Mouse (Mus musculus): ENCODE results near the gene Prkcsh. TPM values are rescaled to one million over a fixed set of nuclear protein-coding genes. Genes with fewer than 3 reads are reported as not detected.

Prkcsh gene
- 129 and 142 TPM in 2 replicates for polyA plus RNA-seq (2012; rRNA removed)

DNA sequence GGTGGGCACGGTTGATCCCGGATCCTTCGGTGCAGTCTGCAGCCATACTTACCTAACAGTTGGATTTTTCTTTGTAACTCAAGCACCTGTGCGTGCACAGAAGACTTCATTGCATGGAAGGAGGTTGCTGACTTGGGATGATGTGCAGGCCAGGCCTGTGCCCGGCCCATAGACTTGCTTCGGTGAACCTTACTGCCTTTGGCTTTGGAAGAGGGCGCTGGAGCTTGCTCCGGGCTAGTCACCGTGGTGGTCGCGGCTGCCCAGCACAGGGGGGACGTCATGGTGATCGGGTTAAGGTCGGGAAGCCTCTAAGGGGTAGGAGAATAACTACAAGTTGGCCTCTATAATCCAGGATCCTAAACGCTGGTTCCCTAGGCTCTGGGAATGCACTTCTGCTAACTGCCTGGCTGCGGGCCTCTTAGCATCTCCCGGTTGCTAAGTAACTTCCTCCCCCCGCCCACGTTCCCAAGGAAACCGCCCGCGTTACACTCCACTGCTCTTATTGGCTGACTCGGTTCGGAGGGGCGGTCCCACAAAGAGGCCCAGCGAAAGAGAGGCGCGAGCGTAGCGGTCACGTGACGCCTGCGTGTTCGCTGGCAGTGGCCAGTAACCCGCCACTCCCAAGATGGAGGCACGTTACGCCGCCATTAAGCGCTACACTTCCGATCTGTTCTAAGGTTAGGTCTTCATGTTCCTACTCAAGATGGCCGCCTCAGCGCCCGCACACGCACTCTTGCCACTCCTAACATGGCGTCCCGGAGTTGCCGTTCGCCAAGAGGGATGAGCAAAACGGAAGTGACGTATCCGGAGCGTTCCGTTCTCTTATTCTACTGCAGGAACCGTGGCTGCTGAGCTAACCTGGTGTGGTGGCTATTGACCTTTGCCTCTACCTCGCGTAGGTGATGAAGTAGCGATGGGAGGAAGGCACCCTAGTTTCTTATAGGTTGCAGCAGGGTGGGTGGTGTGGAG, at the start of gene Prkcsh, which contains the start of gene Ccdc151:
Gene Prkcsh (plus strand): TSS at position 613 of the 969 bp plus-strand sequence.
Gene Ccdc151 (minus strand): TSS at position 441 of the 969 bp plus-strand sequence.

DNA sequence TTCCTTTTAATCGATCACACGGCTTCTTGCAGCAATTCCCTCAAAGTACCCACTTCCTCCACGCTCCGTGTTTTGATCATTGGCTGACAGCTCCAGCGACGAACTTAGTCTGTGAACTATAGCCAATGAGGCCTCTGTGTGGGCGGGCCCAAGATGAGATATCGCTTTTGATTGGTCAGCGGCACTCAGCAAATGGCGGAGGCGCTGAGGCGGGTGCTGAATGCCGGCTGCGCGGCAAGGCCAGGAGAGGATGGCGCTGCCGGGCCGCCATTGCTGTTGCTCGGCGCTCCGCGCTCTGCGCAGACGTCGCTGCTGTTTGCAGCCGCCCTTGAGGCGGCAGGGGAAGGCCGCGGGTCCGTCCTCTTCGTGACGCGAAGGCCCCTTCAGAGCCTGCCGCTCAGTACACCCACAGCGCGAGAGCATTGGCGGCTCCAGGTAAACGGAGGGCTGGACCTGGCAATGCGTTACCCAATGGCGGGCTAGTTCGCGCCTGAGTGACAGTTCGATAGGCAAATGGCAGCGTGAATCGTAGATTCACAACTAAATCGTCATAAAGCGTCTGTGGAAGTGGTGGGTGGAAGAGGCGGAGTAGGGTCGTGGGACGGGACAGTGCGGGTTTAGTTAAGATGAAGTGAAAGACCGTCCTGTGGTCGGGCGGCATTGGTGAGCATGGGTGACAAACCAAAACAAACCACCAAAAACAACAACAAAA, 46.9 kb upstream of the Prkcsh start, which contains the start of gene Swsap1:
Gene Swsap1 (plus strand): TSS at position 186 of the 712 bp plus-strand sequence.

DNA sequence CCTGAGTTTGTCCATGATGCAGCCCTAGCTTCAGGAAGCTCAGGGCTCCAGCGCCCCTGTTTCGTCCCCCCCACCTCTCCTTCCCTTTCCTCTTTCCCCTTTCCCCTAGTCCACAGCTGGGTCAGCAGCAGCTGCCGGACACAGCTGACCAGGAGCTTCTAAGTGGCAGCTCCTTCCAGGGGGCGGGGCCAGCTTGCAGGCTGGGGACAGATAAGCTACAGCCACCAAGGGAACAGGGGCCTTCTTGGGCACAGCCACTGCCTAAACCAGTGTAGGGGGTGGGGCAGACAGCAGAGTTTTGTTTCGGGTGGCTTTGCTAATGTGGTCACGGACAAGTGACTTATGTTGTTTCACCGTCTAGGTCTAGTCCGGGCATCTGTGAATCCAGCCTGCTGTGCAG, 39.2 kb upstream of the Prkcsh start, which contains the start of gene Epor:
Gene Epor (minus strand): TSS at position 90 of the 400 bp plus-strand sequence.

DNA sequence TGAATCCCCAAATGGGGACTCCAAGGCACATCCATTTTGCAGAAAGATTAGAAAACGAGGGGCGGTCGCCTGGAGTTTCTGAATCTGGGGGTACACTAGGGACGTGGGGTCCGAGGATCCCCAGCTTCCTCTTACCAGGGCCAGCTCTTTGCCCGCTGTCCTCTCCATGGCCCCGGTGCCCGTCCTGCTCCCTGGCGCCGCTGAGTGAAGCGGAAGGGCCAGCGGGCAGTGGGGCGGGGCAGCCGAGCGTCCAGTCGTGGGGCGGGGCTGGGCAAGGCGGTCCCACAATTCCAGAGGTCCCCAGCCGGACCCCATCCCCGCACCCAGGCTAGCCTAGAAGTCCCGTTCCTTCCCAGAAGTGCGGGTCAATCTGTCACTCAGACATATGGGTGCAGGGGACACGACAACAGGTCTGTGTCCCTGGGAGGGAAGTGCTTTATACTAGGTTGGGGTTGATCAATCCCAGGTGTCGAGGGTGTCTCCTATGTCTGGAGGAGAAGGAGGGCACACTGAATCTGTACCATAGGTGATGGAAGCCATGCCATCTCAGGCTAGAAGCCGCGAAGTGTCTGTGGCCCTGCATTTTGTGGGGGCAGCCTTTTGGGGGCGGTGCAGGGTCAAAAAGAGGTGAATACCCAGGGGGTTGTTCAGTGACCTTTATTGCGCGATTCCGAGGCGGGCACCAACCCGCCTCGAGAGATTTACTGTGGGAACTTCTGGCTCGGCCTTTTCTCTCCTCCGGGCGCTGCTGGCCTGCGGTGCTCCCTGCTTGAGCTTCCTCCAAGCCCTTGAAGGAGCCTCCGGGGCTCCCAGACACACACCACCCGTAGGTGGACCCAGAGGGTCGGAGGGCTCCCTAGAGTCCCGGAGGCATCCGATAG, 13.1 kb upstream of the Prkcsh start, which contains the start of gene Rgl3:
Gene Rgl3 (minus strand): TSS at position 217 of the 881 bp plus-strand sequence.

DNA sequence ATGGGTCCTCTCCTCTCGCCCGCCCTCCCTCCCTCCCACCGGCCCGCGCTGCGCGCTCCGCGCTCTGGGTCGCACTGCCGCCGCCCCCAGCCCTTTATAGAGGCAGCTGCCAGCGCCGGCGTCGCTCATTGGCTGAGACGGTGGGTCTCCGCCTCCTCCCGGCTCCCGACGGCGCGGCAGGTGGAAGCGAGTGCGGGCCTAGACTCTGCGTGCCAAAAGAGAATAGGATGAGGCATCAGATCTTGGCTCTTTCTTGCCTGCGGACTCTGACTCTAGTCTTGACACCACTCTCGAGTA, 49.3 kb downstream of the Prkcsh start, which contains the start of gene Elavl3:
Gene Elavl3 (minus strand): TSS at position 66 of the 297 bp plus-strand sequence.

Other genes starting within 250 kb of the Prkcsh start
- gene Spc24, start 242.5 kb upstream of the Prkcsh start, polyA plus RNA-seq (2012; rRNA removed): 26.6 and 31.0 TPM in 2 replicates
- gene Kank2, start 204.1 kb upstream of the Prkcsh start, polyA plus RNA-seq (2012; rRNA removed): 148 and 186 TPM in 2 replicates
- 25.8 and 30.4 TPM in 2 replicates for gene Angptl8, start 167.3 kb upstream of the Prkcsh start, polyA plus RNA-seq (2012; rRNA removed)
- 151 and 170 TPM in 2 replicates for gene Dock6, start 150.2 kb upstream of the Prkcsh start, polyA plus RNA-seq (2012; rRNA removed)
- 49.3 and 63.0 TPM in 2 replicates for gene Rab3d, start 84.6 kb upstream of the Prkcsh start, polyA plus RNA-seq (2012; rRNA removed)
- gene Ccdc159, start 75.3 kb upstream of the Prkcsh start, polyA plus RNA-seq (2012; rRNA removed): 8.4 and 9.9 TPM in 2 replicates
- 179 and 191 TPM in 2 replicates for gene Tmem205, start 75.2 kb upstream of the Prkcsh start, polyA plus RNA-seq (2012; rRNA removed)
- gene Plppr2, start 65.8 kb upstream of the Prkcsh start, polyA plus RNA-seq (2012; rRNA removed): 48.0 and 52.6 TPM in 2 replicates
- gene Swsap1, start 47.1 kb upstream of the Prkcsh start, polyA plus RNA-seq (2012; rRNA removed): 7.1 and 11.2 TPM in 2 replicates
- gene Epor, start 39.3 kb upstream of the Prkcsh start, polyA plus RNA-seq (2012; rRNA removed): 3.1 and 3.4 TPM in 2 replicates
- 40.1 and 43.7 TPM in 2 replicates for gene Rgl3, start 13.4 kb upstream of the Prkcsh start, polyA plus RNA-seq (2012; rRNA removed)
- 3.5 and 4.3 TPM in 2 replicates for gene Ccdc151, start 172 bp upstream of the Prkcsh start, polyA plus RNA-seq (2012; rRNA removed)
- gene Elavl3, start 49.2 kb downstream of the Prkcsh start, polyA plus RNA-seq (2012; rRNA removed): 0.69 and 1.1 TPM in 2 replicates
- gene Gm49318, start 68.5 kb downstream of the Prkcsh start, polyA plus RNA-seq (2012; rRNA removed): not detected in 2 replicates
- 42.8 and 46.1 TPM in 2 replicates for gene Zfp653, start 68.6 kb downstream of the Prkcsh start, polyA plus RNA-seq (2012; rRNA removed)
- 40.6 and 44.4 TPM in 2 replicates for gene Ecsit, start 82.6 kb downstream of the Prkcsh start, polyA plus RNA-seq (2012; rRNA removed)
- gene Cnn1, start 96.4 kb downstream of the Prkcsh start, polyA plus RNA-seq (2012; rRNA removed): 358 and 427 TPM in 2 replicates
- 254 and 278 TPM in 2 replicates for gene Elof1, start 114.4 kb downstream of the Prkcsh start, polyA plus RNA-seq (2012; rRNA removed)
- gene Acp5, start 132.9 kb downstream of the Prkcsh start, polyA plus RNA-seq (2012; rRNA removed): 54.9 TPM in 2 replicates
- 74.7 and 102 TPM in 2 replicates for gene Pigyl, start 154.0 kb downstream of the Prkcsh start, polyA plus RNA-seq (2012; rRNA removed)
- gene Zfp872, start 185.3 kb downstream of the Prkcsh start, polyA plus RNA-seq (2012; rRNA removed): 0.05 and 0.09 TPM in 2 replicates
- 20.5 and 21.0 TPM in 2 replicates for gene Zfp809, start 222.9 kb downstream of the Prkcsh start, polyA plus RNA-seq (2012; rRNA removed)